In genomic region chr2:164523301-164523773, GRCm38 (mm10) we compare ENCODE assay signal across 23 mouse cellular contexts. TPM values are rescaled to one million over a fixed set of nuclear protein-coding genes. Genes with fewer than 3 reads are reported as not detected.
DNase-seq lines count a peak whose midpoint lies in the region; ATAC-seq and TF ChIP-seq lines count a peak whose summit lies in the region.
"Had no signal": no experiment of that assay in that cellular context is flagged by ENCODE, and none has a peak within 500 bp of the region (broad histone marks: within the 10 kb centered on the region; RNA-seq: fewer than 3 reads in every experiment).

No protein-coding gene starts in this region.

- intact Hi-C loops in heart, adult 2 months (cut with DNase I), result no loop called here

- H3K9me3 ChIP-seq in embryonic facial prominence, embryonic 15.5 days (replicated peaks), result 0 out of 2 replicates have a peak, but pooled peaks cover 4% of the 10 kb centered on the region
- H3K9me3 ChIP-seq in embryonic facial prominence, embryonic 10.5 days, result peaks cover 12% of the 10 kb centered on the region; the same call in 1 of the 2 replicates
- H3K9me3 ChIP-seq in liver, postnatal 0 days (ENCODE audit: low read length), result no peaks in the 10 kb centered on the region
- H3K9me3 ChIP-seq in liver, embryonic 12.5 days (replicated peaks), result peaks cover 4% of the 10 kb centered on the region; the same call in 1 of the 2 replicates
- no peaks in the 10 kb centered on the region for H3K9me3 ChIP-seq in intestine, postnatal 0 days (ENCODE audit: control insufficient read depth)
- H3K9me3 ChIP-seq in midbrain, embryonic 13.5 days, result peaks cover 14% of the 10 kb centered on the region
- H3K9me3 ChIP-seq: limb, embryonic 15.5 days; midbrain, embryonic 15.5 days had no signal

- no peaks in the 10 kb centered on the region for H3K27me3 ChIP-seq in embryonic facial prominence, embryonic 15.5 days
- H3K27me3 ChIP-seq in embryonic facial prominence, embryonic 10.5 days (replicated peaks; ENCODE audit: low read depth, poor library complexity, severe bottlenecking), result peaks cover 19% of the 10 kb centered on the region
- H3K27me3 ChIP-seq in liver, postnatal 0 days (ENCODE audit: insufficient read depth, low read length), result no peaks in the 10 kb centered on the region
- peaks cover 31% of the 10 kb centered on the region for H3K27me3 ChIP-seq in liver, embryonic 12.5 days (replicated peaks)
- H3K27me3 ChIP-seq in intestine, postnatal 0 days (replicated peaks; ENCODE audit: control insufficient read depth, insufficient read depth, low read length), result no peaks in the 10 kb centered on the region
- no peaks in the 10 kb centered on the region for H3K27me3 ChIP-seq in midbrain, embryonic 13.5 days
- H3K27me3 ChIP-seq in heart, adult 2 months (ENCODE audit: control insufficient read depth, insufficient read depth, low read length), result no peaks in the 10 kb centered on the region
- H3K27me3 ChIP-seq: limb, embryonic 15.5 days; midbrain, embryonic 15.5 days; Patski had no signal

- 78% methylated on average over 10 of the region's 10 CpGs for WGBS in embryonic facial prominence, embryonic 15.5 days
- WGBS in embryonic facial prominence, embryonic 10.5 days, result 86% methylated on average over 10 of the region's 10 CpGs
- WGBS in liver, postnatal 0 days (ENCODE audit: insufficient replicate concordance), result 72% methylated on average over 10 of the region's 10 CpGs
- 57% methylated on average over 10 of the region's 10 CpGs for WGBS in liver, embryonic 12.5 days (ENCODE audit: insufficient replicate concordance)
- 68% methylated on average over 10 of the region's 10 CpGs for WGBS in intestine, postnatal 0 days
- WGBS in midbrain, embryonic 13.5 days, result 80% methylated on average over 10 of the region's 10 CpGs
- 76% methylated on average over 10 of the region's 10 CpGs for WGBS in heart, adult 2 months

- ATAC-seq in embryonic facial prominence, embryonic 15.5 days (ENCODE audit: insufficient number of reproducible peaks, low FRiP score, low TSS enrichment, low read depth), result no peak
- 0 out of 2 replicates have a peak, but pooled peaks have one; percentile 7 for ATAC-seq in liver, postnatal 0 days
- ATAC-seq in liver, embryonic 12.5 days, result no peak
- peak; percentile 53 for ATAC-seq in intestine, postnatal 0 days
- no peak for ATAC-seq in midbrain, embryonic 13.5 days
- ATAC-seq: forebrain, postnatal 0 days; midbrain, embryonic 15.5 days; Patski had no signal

- H3K4me2 ChIP-seq in embryonic facial prominence, embryonic 15.5 days (replicated peaks), result no peak overlapping the region
- no peak overlapping the region for H3K4me2 ChIP-seq in liver, postnatal 0 days (ENCODE audit: low read depth, low read length)
- no peak overlapping the region for H3K4me2 ChIP-seq in liver, embryonic 12.5 days
- 0 out of 2 replicates have a peak overlapping the region, but pooled peaks have one; percentile 4 for H3K4me2 ChIP-seq in intestine, postnatal 0 days (replicated peaks; ENCODE audit: low read depth)
- no peak overlapping the region for H3K4me2 ChIP-seq in midbrain, embryonic 13.5 days (replicated peaks)
- H3K4me2 ChIP-seq: heart, embryonic 13.5 days; limb, embryonic 15.5 days; midbrain, embryonic 15.5 days; neural tube, embryonic 13.5 days had no signal

- 0 out of 2 replicates have a peak overlapping the region, but pooled peaks have one; percentile 71 for H3K27ac ChIP-seq in embryonic facial prominence, embryonic 15.5 days (replicated peaks)
- no peak overlapping the region for H3K27ac ChIP-seq in embryonic facial prominence, embryonic 10.5 days (replicated peaks)
- H3K27ac ChIP-seq in liver, postnatal 0 days (ENCODE audit: low read depth), result no peak overlapping the region
- H3K27ac ChIP-seq in liver, embryonic 12.5 days, result no peak overlapping the region
- no peak overlapping the region for H3K27ac ChIP-seq in intestine, postnatal 0 days (ENCODE audit: low read depth, low read length)
- no peak overlapping the region for H3K27ac ChIP-seq in midbrain, embryonic 13.5 days
- H3K27ac ChIP-seq in heart, adult 2 months, result no peak overlapping the region
- H3K27ac ChIP-seq: heart, embryonic 13.5 days; limb, embryonic 15.5 days; midbrain, embryonic 15.5 days; neural tube, embryonic 13.5 days had no signal

- no peak for TF ChIP-seq CTCF in liver, postnatal 0 days (IDR thresholded peaks at IDR 0.05; ENCODE audit: low read depth)
- TF ChIP-seq CTCF in intestine, postnatal 0 days (IDR thresholded peaks at IDR 0.05; ENCODE audit: low read depth), result no peak
- no peak for TF ChIP-seq CTCF in heart, adult 2 months (IDR thresholded peaks at IDR 0.05)

- peaks cover 19% of the 10 kb centered on the region for H3K4me1 ChIP-seq in embryonic facial prominence, embryonic 15.5 days
- peaks cover 18% of the 10 kb centered on the region for H3K4me1 ChIP-seq in embryonic facial prominence, embryonic 10.5 days
- H3K4me1 ChIP-seq in liver, postnatal 0 days (ENCODE audit: insufficient read depth), result 0 out of 2 replicates have a peak, but pooled peaks cover 5% of the 10 kb centered on the region
- peaks cover 8% of the 10 kb centered on the region; the same call in 1 of the 2 replicates for H3K4me1 ChIP-seq in liver, embryonic 12.5 days
- no peaks in the 10 kb centered on the region for H3K4me1 ChIP-seq in intestine, postnatal 0 days (replicated peaks; ENCODE audit: control insufficient read depth, insufficient read depth, low read length)
- no peaks in the 10 kb centered on the region for H3K4me1 ChIP-seq in midbrain, embryonic 13.5 days (replicated peaks)
- H3K4me1 ChIP-seq in heart, adult 2 months (ENCODE audit: control insufficient read depth, insufficient read depth, low read length), result no peaks in the 10 kb centered on the region; the same call in 1 of the 2 replicates
- H3K4me1 ChIP-seq: midbrain, embryonic 15.5 days had no signal

- no peak for TF ChIP-seq EP300 in liver, postnatal 0 days (IDR thresholded peaks at IDR 0.05; ENCODE audit: low read depth)
- no peak for TF ChIP-seq EP300 in heart, adult 2 months (IDR thresholded peaks at IDR 0.05; ENCODE audit: insufficient read depth, low read depth, low read length)

- DNase-seq in embryonic facial prominence, embryonic 10.5 days (ENCODE audit: low spot score), result no peak
- DNase-seq in liver, postnatal 0 days, result no peak
- peak; percentile 22 for DNase-seq in yolk sac, embryonic 10.5 days (ENCODE audit: low spot score)
- no peak for DNase-seq in heart, adult 2 months
- DNase-seq: adrenal gland, adult 2 months; forebrain, postnatal 0 days; gastrocnemius, postnatal 25 days; kidney, adult 8-10 months; retina, postnatal 1 day; spleen, adult 18-20 months had no signal

- H3K9ac ChIP-seq in embryonic facial prominence, embryonic 15.5 days, result no peak overlapping the region
- no peak overlapping the region for H3K9ac ChIP-seq in liver, postnatal 0 days (replicated peaks)
- no peak overlapping the region for H3K9ac ChIP-seq in liver, embryonic 12.5 days
- H3K9ac ChIP-seq in intestine, postnatal 0 days (ENCODE audit: low read depth, low read length), result no peak overlapping the region
- no peak overlapping the region for H3K9ac ChIP-seq in midbrain, embryonic 13.5 days (replicated peaks)
- H3K9ac ChIP-seq in heart, adult 2 months (ENCODE audit: low read depth, low read length), result no peak overlapping the region
- H3K9ac ChIP-seq: forebrain, postnatal 0 days; heart, embryonic 13.5 days; limb, embryonic 15.5 days; midbrain, embryonic 15.5 days; neural tube, embryonic 13.5 days had no signal

- no peak for TF ChIP-seq POLR2A in heart, adult 2 months (IDR thresholded peaks at IDR 0.05; ENCODE audit: insufficient read depth, low read depth, low read length)

- no peaks in the 10 kb centered on the region for H3K36me3 ChIP-seq in embryonic facial prominence, embryonic 15.5 days
- no peaks in the 10 kb centered on the region for H3K36me3 ChIP-seq in embryonic facial prominence, embryonic 10.5 days (replicated peaks)
- H3K36me3 ChIP-seq in liver, postnatal 0 days (replicated peaks; ENCODE audit: insufficient read depth, low read length), result no peaks in the 10 kb centered on the region
- no peaks in the 10 kb centered on the region for H3K36me3 ChIP-seq in liver, embryonic 12.5 days
- H3K36me3 ChIP-seq in intestine, postnatal 0 days (ENCODE audit: control insufficient read depth, insufficient read depth), result no peaks in the 10 kb centered on the region; the same call in 1 of the 2 replicates
- H3K36me3 ChIP-seq in midbrain, embryonic 13.5 days, result no peaks in the 10 kb centered on the region
- H3K36me3 ChIP-seq in heart, adult 2 months (ENCODE audit: control insufficient read depth, insufficient read depth, low read length), result no peaks in the 10 kb centered on the region
- H3K36me3 ChIP-seq: heart, embryonic 13.5 days; limb, embryonic 15.5 days; midbrain, embryonic 15.5 days; neural tube, embryonic 13.5 days had no signal

- H3K4me3 ChIP-seq in embryonic facial prominence, embryonic 15.5 days (replicated peaks), result no peak overlapping the region; the same call in 1 of the 2 replicates
- no peak overlapping the region for H3K4me3 ChIP-seq in embryonic facial prominence, embryonic 10.5 days
- H3K4me3 ChIP-seq in liver, postnatal 0 days (ENCODE audit: low read depth, low read length), result no peak overlapping the region
- no peak overlapping the region for H3K4me3 ChIP-seq in liver, embryonic 12.5 days
- H3K4me3 ChIP-seq in intestine, postnatal 0 days (ENCODE audit: low read depth, low read length), result peak overlapping the region; percentile 21
- H3K4me3 ChIP-seq in midbrain, embryonic 13.5 days (replicated peaks), result no peak overlapping the region
- H3K4me3 ChIP-seq in heart, adult 2 months, result no peak overlapping the region
- H3K4me3 ChIP-seq: heart, embryonic 13.5 days; limb, embryonic 15.5 days; midbrain, embryonic 15.5 days; neural tube, embryonic 13.5 days had no signal

- no peaks in the 10 kb centered on the region for H3K79me2 ChIP-seq in heart, adult 2 months (replicated peaks; ENCODE audit: control insufficient read depth, insufficient read depth, low read length)

RNA-seq across cellular contexts. Expression of gene Pigt, which starts 26.0 kb away (rescaled TPM):
- 63.0 and 70.5 TPM in 2 replicates for polyA plus RNA-seq in embryonic facial prominence, embryonic 15.5 days (2015; fragmentation: Nextera tagmentation; extraction: Ambion mirVana)
- 34.8 and 38.1 TPM in 2 replicates for polyA plus RNA-seq in embryonic facial prominence, embryonic 10.5 days (2016; fragmentation: Nextera tagmentation; extraction: Ambion mirVana)
- polyA plus RNA-seq in liver, postnatal 0 days (2015; fragmentation: Nextera tagmentation; extraction: Ambion mirVana), result 24.3 and 25.1 TPM in 2 replicates
- polyA plus RNA-seq in liver, embryonic 12.5 days (2016; fragmentation: Nextera tagmentation; extraction: Ambion mirVana), result 29.7 and 30.3 TPM in 2 replicates
- 75.8 and 83.0 TPM in 2 replicates for polyA plus RNA-seq in intestine, postnatal 0 days (2015; fragmentation: Nextera tagmentation; extraction: Ambion mirVana)
- 64.2 and 67.8 TPM in 2 replicates for polyA plus RNA-seq in midbrain, embryonic 13.5 days (2015; fragmentation: Nextera tagmentation; extraction: Ambion mirVana)
- total RNA-seq in heart, adult 2 months (2021), result 10 to 100 TPM; 31.3 to 31.5 TPM
- 47.1 and 51.3 TPM in 2 replicates for polyA plus RNA-seq in heart, adult 2 months (2012; rRNA removed)

RNA-seq across cellular contexts. Expression of gene Dbndd2, which starts 37.4 kb away (rescaled TPM):
- 8.4 and 10.3 TPM in 2 replicates for polyA plus RNA-seq in embryonic facial prominence, embryonic 15.5 days (2015; fragmentation: Nextera tagmentation; extraction: Ambion mirVana)
- 1.8 TPM in 2 replicates for polyA plus RNA-seq in embryonic facial prominence, embryonic 10.5 days (2016; fragmentation: Nextera tagmentation; extraction: Ambion mirVana)
- 2.7 TPM in 2 replicates for polyA plus RNA-seq in liver, postnatal 0 days (2015; fragmentation: Nextera tagmentation; extraction: Ambion mirVana)
- polyA plus RNA-seq in liver, embryonic 12.5 days (2016; fragmentation: Nextera tagmentation; extraction: Ambion mirVana), result 0.94 and 1.7 TPM in 2 replicates
- polyA plus RNA-seq in intestine, postnatal 0 days (2015; fragmentation: Nextera tagmentation; extraction: Ambion mirVana), result 15.9 and 18.8 TPM in 2 replicates
- 8.7 and 8.8 TPM in 2 replicates for polyA plus RNA-seq in midbrain, embryonic 13.5 days (2015; fragmentation: Nextera tagmentation; extraction: Ambion mirVana)
- total RNA-seq in heart, adult 2 months (2021), result 10 to 100 TPM in 1 of 2 experiments, 1 to 10 TPM in 1; 8.0 to 10.3 TPM
- 17.9 and 31.9 TPM in 2 replicates for polyA plus RNA-seq in heart, adult 2 months (2012; rRNA removed)

RNA-seq across cellular contexts. Expression of gene Wfdc2, which starts 38.9 kb away (rescaled TPM):
- polyA plus RNA-seq in embryonic facial prominence, embryonic 15.5 days (2015; fragmentation: Nextera tagmentation; extraction: Ambion mirVana), result 47.5 and 73.4 TPM in 2 replicates
- polyA plus RNA-seq in embryonic facial prominence, embryonic 10.5 days (2016; fragmentation: Nextera tagmentation; extraction: Ambion mirVana), result 59.8 and 62.7 TPM in 2 replicates
- polyA plus RNA-seq in liver, postnatal 0 days (2015; fragmentation: Nextera tagmentation; extraction: Ambion mirVana), result 3.0 and 3.3 TPM in 2 replicates
- 2.1 and 3.2 TPM in 2 replicates for polyA plus RNA-seq in liver, embryonic 12.5 days (2016; fragmentation: Nextera tagmentation; extraction: Ambion mirVana)
- 6.5 and 11.9 TPM in 2 replicates for polyA plus RNA-seq in intestine, postnatal 0 days (2015; fragmentation: Nextera tagmentation; extraction: Ambion mirVana)
- 5.7 and 6.8 TPM in 2 replicates for polyA plus RNA-seq in midbrain, embryonic 13.5 days (2015; fragmentation: Nextera tagmentation; extraction: Ambion mirVana)
- total RNA-seq in heart, adult 2 months (2021), result 1 to 10 TPM in 1 of 2 experiments, under 1 TPM in 1; 0.43 to 1.3 TPM
- polyA plus RNA-seq in heart, adult 2 months (2012; rRNA removed), result 0.50 and 78.4 TPM in 2 replicates
- total RNA-seq: adrenal gland, adult 2 months; gastrocnemius, postnatal 25 days had no signal

RNA-seq across cellular contexts. Expression of gene Trp53tg5, which starts 49.8 kb away (rescaled TPM):
- polyA plus RNA-seq in embryonic facial prominence, embryonic 15.5 days (2015; fragmentation: Nextera tagmentation; extraction: Ambion mirVana), result not detected in 2 replicates
- not detected in 2 replicates for polyA plus RNA-seq in embryonic facial prominence, embryonic 10.5 days (2016; fragmentation: Nextera tagmentation; extraction: Ambion mirVana)
- polyA plus RNA-seq in liver, postnatal 0 days (2015; fragmentation: Nextera tagmentation; extraction: Ambion mirVana), result not detected in 2 replicates
- not detected in 2 replicates for polyA plus RNA-seq in liver, embryonic 12.5 days (2016; fragmentation: Nextera tagmentation; extraction: Ambion mirVana)
- polyA plus RNA-seq in intestine, postnatal 0 days (2015; fragmentation: Nextera tagmentation; extraction: Ambion mirVana), result not detected in 2 replicates
- polyA plus RNA-seq in midbrain, embryonic 13.5 days (2015; fragmentation: Nextera tagmentation; extraction: Ambion mirVana), result not detected in 2 replicates
- not detected for total RNA-seq in heart, adult 2 months (2021)
- polyA plus RNA-seq in heart, adult 2 months (2012; rRNA removed), result not detected in 2 replicates
- total RNA-seq: adrenal gland, adult 2 months; forebrain, postnatal 0 days; gastrocnemius, postnatal 25 days; layer of hippocampus, adult 18-20 months; left cerebral cortex, adult 8-10 months had no signal
- polyA plus RNA-seq: adrenal gland, adult 2 months; forebrain, postnatal 0 days; heart, embryonic 13.5 days; hindbrain, embryonic 11.5 days; limb, embryonic 15.5 days; midbrain, embryonic 15.5 days; neural tube, embryonic 13.5 days; urinary bladder, adult 2 months had no signal

RNA-seq across cellular contexts. Expression of gene Spint3, which starts 49.9 kb away (rescaled TPM):
- not detected in 2 replicates for polyA plus RNA-seq in embryonic facial prominence, embryonic 15.5 days (2015; fragmentation: Nextera tagmentation; extraction: Ambion mirVana)
- polyA plus RNA-seq in embryonic facial prominence, embryonic 10.5 days (2016; fragmentation: Nextera tagmentation; extraction: Ambion mirVana), result not detected in 2 replicates
- not detected in 2 replicates for polyA plus RNA-seq in liver, postnatal 0 days (2015; fragmentation: Nextera tagmentation; extraction: Ambion mirVana)
- polyA plus RNA-seq in liver, embryonic 12.5 days (2016; fragmentation: Nextera tagmentation; extraction: Ambion mirVana), result not detected in 2 replicates
- not detected in 2 replicates for polyA plus RNA-seq in intestine, postnatal 0 days (2015; fragmentation: Nextera tagmentation; extraction: Ambion mirVana)
- not detected in 2 replicates for polyA plus RNA-seq in midbrain, embryonic 13.5 days (2015; fragmentation: Nextera tagmentation; extraction: Ambion mirVana)
- not detected for total RNA-seq in heart, adult 2 months (2021)
- polyA plus RNA-seq in heart, adult 2 months (2012; rRNA removed), result not detected in 2 replicates
- total RNA-seq: adrenal gland, adult 2 months; forebrain, postnatal 0 days; gastrocnemius, postnatal 25 days; layer of hippocampus, adult 18-20 months; left cerebral cortex, adult 8-10 months had no signal
- polyA plus RNA-seq: adrenal gland, adult 2 months; forebrain, postnatal 0 days; heart, embryonic 13.5 days; hindbrain, embryonic 11.5 days; limb, embryonic 15.5 days; midbrain, embryonic 15.5 days; neural tube, embryonic 13.5 days; Patski had no signal

Comparison
In these comparisons a context has a peak if more than half of its experiments do, and no peak if none do; other contexts are left out.
1. ATAC-seq: peak in liver, postnatal 0 days (single experiment) and intestine, postnatal 0 days (single experiment); none in embryonic facial prominence, embryonic 15.5 days (single experiment), liver, embryonic 12.5 days (single experiment) and midbrain, embryonic 13.5 days (single experiment).